Mouse (Mus musculus) kidney, postnatal 0 days (tissue): ENCODE data around the gene Entpd8. TPM values are rescaled to one million over a fixed set of nuclear protein-coding genes. Genes with fewer than 3 reads are reported as not detected.

Source experiments
- ATAC-seq: fragments of 200-750 bp; cut with Nextera tagmentation; replicated peaks from 2 replicates; pipeline ENCODE4 v1.8.0; 2017; ENCODE audit warnings: low read depth, moderate number of reproducible peaks, moderate TSS enrichment, moderate library complexity; ENCODE audit not compliant: low FRiP score
- DNase-seq: peaks from one replicate; pipeline ENCODE4 v3.0.0-alpha.2; 2016; ENCODE audit warnings: low spot score
- H3K27ac ChIP-seq: fragments of 300-500 bp; sonication (generic); 2 replicates; pipeline ENCODE4 v1.5.1; 2014; ENCODE audit warnings: mild to moderate bottlenecking
- H3K27me3 ChIP-seq: fragments of 300-500 bp; sonication (generic); 2 replicates; pipeline ENCODE4 v1.6.1; 2014; ENCODE audit warnings: low read length, mixed read lengths; ENCODE audit not compliant: insufficient read depth
- H3K36me3 ChIP-seq: fragments of 300-500 bp; sonication (generic); 2 replicates; pipeline ENCODE4 v1.6.1; 2014; ENCODE audit warnings: low read length, mixed read lengths; ENCODE audit not compliant: insufficient read depth
- H3K4me1 ChIP-seq: fragments of 300-500 bp; sonication (generic); replicated peaks from 2 replicates; pipeline ENCODE4 v1.6.1; 2014; ENCODE audit warnings: antibody characterized with exemption, low read length, mixed read lengths; ENCODE audit not compliant: insufficient read depth
- H3K4me2 ChIP-seq: fragments of 300-500 bp; sonication (generic); 2 replicates; pipeline ENCODE4 v1.6.1; 2014; ENCODE audit warnings: mild to moderate bottlenecking, low read length, moderate library complexity, mixed read lengths
- H3K4me3 ChIP-seq: fragments of 300-500 bp; sonication (generic); replicated peaks from 2 replicates; pipeline ENCODE4 v1.5.1; 2014; ENCODE audit warnings: low read depth, low read length
- H3K9ac ChIP-seq: fragments of 300-500 bp; sonication (generic); 2 replicates; pipeline ENCODE4 v1.6.1; 2014; ENCODE audit warnings: low read depth, low read length
- H3K9me3 ChIP-seq: fragments of 300-500 bp; sonication (generic); replicated peaks from 2 replicates; pipeline ENCODE4 v1.6.1; 2016; ENCODE audit warnings: low read length, inconsistent platforms, mixed read lengths
- CTCF ChIP-seq: IDR thresholded peaks from 2 replicates; pipeline ENCODE4 v1.5.1; 2016; ENCODE audit warnings: antibody characterized with exemption, low read depth, mild to moderate bottlenecking, moderate library complexity
- WGBS: fragments of 180-500 bp; shearing (Covaris S2); extraction: QIAGEN DNeasy Blood & Tissue Kit; methylation state at CpG from one replicate; pipeline ENCODE4 v1.1.7; 2014; 5-methylcytosine and 5-hydroxymethylcytosine counted together
- polyA plus RNA-seq: library from polyadenylated mRNA; unstranded; fragments of >200 nt; fragmentation: Nextera tagmentation; extraction: Ambion mirVana; gene quantifications from 2 replicates; pipeline ENCODE4 v1.2.1, GENCODE M21; 2015

Entpd8 gene
- polyA plus RNA-seq, 1 experiment from 2014 or later, result 6.2 TPM

DNA sequence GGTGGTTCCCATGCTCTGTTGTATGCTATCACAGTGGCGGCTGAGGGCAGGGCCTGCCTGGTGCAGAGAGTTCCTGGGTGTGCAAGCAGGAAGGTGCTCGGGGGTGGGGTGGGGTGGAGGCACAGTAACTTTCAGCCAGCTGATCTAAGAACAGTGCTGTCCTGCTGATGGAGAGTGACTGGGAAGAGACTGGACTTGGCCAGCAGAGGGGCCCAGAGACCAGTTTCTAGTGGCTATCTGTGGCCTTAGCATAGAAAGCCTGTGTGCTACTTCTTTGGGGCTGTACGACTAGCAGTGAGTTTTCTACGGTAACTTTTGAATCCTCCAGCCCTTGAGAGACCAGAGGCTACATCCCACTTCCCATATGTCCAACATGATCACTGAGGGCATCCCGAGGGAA lies 18.9 kb downstream of the Entpd8 start:
- Histone ChIP-seq H3K4me2 (no peak overlapping the region), H3K9ac (no peak overlapping the region), H3K27ac (no peak overlapping the region), H3K27me3 (no peaks in the 10 kb centered on the region), H3K9me3 (no peaks in the 10 kb centered on the region), H3K4me1 (no peaks in the 10 kb centered on the region), H3K4me3 (no peak overlapping the region), H3K36me3 (no peaks in the 10 kb centered on the region)
- WGBS, result 62% methylated on average over 5 of the region's 5 CpGs
- peak; percentile 77 for DNase-seq
- ATAC-seq, result no peak
- TF ChIP-seq CTCF, result peak; percentile 72

DNA sequence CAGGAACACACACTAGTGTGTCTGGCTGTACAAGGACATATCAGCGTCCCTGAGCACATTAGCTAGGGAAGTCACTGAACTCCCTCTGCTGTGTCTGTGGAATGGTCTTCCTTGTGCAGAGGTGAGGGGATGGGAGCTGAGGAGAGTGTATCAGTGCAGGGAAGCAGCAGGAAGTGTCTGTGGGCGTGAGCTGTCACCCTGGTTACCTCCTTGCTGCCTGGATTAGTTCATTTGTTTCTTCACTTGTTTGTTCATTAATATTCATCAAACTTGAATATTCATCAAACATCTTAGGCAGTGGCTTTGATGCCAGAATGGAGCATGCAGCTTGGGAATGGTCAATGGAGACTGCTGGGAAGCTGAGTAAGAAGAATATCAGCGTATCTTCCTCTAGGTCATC lies 19.6 kb downstream of the Entpd8 start:
- 68% methylated on average over 3 of the region's 3 CpGs for WGBS
- H3K9ac ChIP-seq, result no peak overlapping the region
- no peaks in the 10 kb centered on the region for H3K27me3 ChIP-seq
- TF ChIP-seq CTCF, result no peak
- no peaks in the 10 kb centered on the region for H3K4me1 ChIP-seq
- H3K4me3 ChIP-seq, result no peak overlapping the region
- no peak for DNase-seq
- H3K4me2 ChIP-seq, result no peak overlapping the region
- H3K9me3 ChIP-seq, result no peaks in the 10 kb centered on the region
- ATAC-seq, result no peak
- no peaks in the 10 kb centered on the region for H3K36me3 ChIP-seq
- no peak overlapping the region for H3K27ac ChIP-seq

DNA sequence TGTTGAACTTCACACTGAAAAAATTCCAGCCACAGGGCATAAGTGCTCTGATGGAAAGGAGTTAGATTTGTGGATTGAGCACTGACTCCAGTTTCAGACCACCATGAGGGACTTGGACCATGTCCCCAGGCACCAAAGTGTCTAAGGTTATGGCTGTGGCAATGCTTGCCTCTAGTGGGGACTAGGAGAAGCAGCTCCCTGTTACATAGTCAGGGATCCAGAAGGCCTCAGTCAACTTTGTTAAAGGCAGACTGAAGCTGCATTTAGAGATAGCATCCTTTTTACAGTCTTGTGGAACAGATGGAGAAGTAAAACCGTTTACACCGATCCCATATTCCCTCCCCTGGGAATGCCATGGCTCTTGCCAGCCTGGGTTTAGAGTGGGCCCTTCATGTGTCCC lies 24.0 kb downstream of the Entpd8 start:
- ATAC-seq, result no peak
- no peaks in the 10 kb centered on the region for H3K27me3 ChIP-seq

DNA sequence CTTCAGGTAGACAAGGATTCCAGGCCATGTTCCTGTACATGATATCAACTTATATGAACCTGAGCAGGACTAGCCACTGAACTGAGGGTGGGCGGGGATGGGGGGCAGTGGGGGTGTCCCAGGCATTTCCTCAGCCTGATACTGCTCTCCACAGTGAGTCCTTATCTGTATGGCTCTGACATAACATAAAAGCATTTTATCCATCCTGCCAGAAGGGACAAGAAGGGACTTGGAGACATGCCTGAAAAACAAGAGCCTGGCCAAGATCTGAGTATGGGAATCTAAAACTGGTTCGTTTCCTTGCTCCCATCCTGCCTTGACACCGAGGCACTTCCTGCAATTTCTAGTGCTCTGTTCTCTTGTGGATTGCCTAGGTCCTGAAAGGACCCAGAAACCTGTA lies 25.9 kb downstream of the Entpd8 start:
- no peak for ATAC-seq
- H3K36me3 ChIP-seq, result no peaks in the 10 kb centered on the region
- no peak overlapping the region for H3K4me3 ChIP-seq
- no peak for DNase-seq
- H3K9me3 ChIP-seq, result no peaks in the 10 kb centered on the region
- H3K27ac ChIP-seq, result no peak overlapping the region
- H3K4me2 ChIP-seq, result no peak overlapping the region
- no peaks in the 10 kb centered on the region for H3K4me1 ChIP-seq
- 70% methylated on average over 3 of the region's 3 CpGs for WGBS
- H3K27me3 ChIP-seq, result no peaks in the 10 kb centered on the region
- no peak for TF ChIP-seq CTCF
- H3K9ac ChIP-seq, result no peak overlapping the region

More for the DNA sequence above, 24.0 kb downstream of the Entpd8 start:
- H3K9me3 ChIP-seq, result no peaks in the 10 kb centered on the region
- no peak overlapping the region for H3K27ac ChIP-seq
- H3K4me3 ChIP-seq, result no peak overlapping the region
- no peak for TF ChIP-seq CTCF
- no peaks in the 10 kb centered on the region for H3K4me1 ChIP-seq
- WGBS, result 78% methylated on average over 2 of the region's 2 CpGs
- no peak overlapping the region for H3K4me2 ChIP-seq
- no peaks in the 10 kb centered on the region for H3K36me3 ChIP-seq
- H3K9ac ChIP-seq, result no peak overlapping the region
- no peak for DNase-seq

DNA sequence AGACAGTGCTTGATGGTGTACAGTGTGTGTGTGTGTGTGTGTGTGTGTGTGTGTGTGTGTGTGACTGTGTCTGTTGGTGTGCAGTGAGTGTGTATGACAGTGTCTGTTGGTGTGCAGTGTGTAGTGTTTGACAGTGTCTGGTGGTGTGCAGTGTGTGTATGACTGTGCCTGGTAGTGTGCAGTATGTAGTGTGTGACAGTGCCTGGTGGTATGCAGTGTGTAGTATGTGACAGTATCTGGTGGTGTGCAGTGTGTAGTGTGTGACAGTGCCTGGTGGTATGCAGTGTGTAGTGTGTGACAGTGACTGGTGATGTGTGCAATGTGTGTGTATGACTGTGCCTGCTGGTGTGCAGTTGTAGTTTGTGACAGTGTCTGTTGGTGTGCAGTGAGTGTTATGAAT lies 29.4 kb downstream of the Entpd8 start:
- ATAC-seq, result no peak
- TF ChIP-seq CTCF, result no peak
- Histone ChIP-seq H3K27ac (no peak overlapping the region), H3K36me3 (no peaks in the 10 kb centered on the region), H3K9me3 (no peaks in the 10 kb centered on the region), H3K4me2 (no peak overlapping the region), H3K4me1 (no peaks in the 10 kb centered on the region), H3K27me3 (no peaks in the 10 kb centered on the region), H3K9ac (no peak overlapping the region), H3K4me3 (no peak overlapping the region)
- DNase-seq, result no peak

DNA sequence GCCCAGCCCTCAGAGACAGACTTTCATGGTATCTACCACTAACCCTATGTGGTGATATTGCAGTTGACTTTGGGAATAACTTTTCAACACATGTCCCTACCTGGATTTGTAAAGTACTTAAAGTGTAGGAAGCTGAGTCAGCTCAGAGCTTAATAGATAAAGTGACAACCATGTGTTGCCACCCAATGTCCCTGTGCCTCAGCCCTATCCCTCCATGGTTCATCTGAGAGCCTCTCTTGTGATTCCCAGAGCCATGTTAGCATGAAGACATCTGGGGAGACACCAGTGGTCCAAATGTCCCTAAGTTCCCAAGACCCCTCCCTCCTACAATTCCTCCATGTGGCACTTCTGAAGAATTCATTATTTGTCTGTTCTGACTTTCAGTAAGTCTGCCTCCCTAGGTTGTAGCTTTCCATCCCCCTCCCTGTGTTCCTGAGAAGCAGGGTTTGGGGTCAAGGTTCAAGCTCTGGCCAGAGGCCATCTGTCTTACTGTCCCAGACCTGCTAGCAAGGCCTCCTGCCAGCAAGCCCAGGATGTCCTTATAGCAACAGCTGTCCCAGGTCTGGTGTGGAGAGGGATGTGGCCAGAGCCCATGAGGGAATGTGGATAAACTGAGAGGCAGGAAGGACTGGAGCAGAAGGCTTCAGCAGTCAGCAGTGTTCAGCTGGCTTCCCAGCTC lies 30.5 kb downstream of the Entpd8 start:
- H3K4me3 ChIP-seq, result no peak overlapping the region
- no peaks in the 10 kb centered on the region for H3K36me3 ChIP-seq
- no peaks in the 10 kb centered on the region for H3K27me3 ChIP-seq
- ATAC-seq, result 0 out of 2 replicates have a peak, but pooled peaks have one; percentile 16
- DNase-seq, result no peak
- no peak overlapping the region for H3K4me2 ChIP-seq
- H3K4me1 ChIP-seq, result no peaks in the 10 kb centered on the region
- no peaks in the 10 kb centered on the region for H3K9me3 ChIP-seq
- H3K9ac ChIP-seq, result no peak overlapping the region
- peak overlapping the region; percentile 63 for H3K27ac ChIP-seq
- no peak for TF ChIP-seq CTCF

DNA sequence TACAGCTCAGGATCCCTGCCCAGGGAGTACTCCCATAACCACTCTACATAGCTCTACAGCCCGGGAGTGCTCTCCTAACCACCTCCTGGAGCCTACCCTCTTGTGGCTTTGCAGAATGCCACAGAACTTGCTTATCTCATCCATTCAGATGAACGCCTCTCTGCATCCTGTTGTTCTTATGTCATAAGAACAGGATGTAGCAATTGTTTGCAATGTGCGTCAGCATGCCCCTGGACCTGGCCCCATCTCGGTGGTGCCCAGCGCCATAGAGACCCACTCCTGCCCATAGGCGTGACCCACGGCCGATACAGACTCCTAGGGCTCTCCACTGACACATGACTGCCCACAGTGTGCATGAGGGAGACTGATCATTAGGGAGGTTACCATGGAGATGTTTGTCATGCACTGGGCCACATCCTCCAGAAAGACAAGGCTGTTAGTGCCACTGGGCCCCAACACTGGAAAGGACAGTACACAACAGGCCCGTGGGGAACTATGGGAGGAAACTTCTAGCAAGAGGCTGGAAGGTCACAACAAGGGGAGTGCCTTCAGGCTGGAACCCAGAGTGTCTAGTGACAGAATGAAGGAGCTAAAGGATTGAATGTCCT lies 31.2 kb downstream of the Entpd8 start:
- Histone ChIP-seq H3K27me3 (no peaks in the 10 kb centered on the region), H3K9me3 (no peaks in the 10 kb centered on the region), H3K4me2 (no peak overlapping the region), H3K36me3 (no peaks in the 10 kb centered on the region), H3K9ac (no peak overlapping the region), H3K4me1 (no peaks in the 10 kb centered on the region), H3K4me3 (no peak overlapping the region), H3K27ac (peak overlapping the region; percentile 63)
- WGBS, result 40% methylated on average over 9 of the region's 9 CpGs
- ATAC-seq (peak; percentile 47; the same call in 1 of the 2 replicates), DNase-seq (no peak)
- TF ChIP-seq CTCF, result no peak
